Mouse (Mus musculus): ENCODE measurements around the gene Sumo2. TPM values are rescaled to one million over a fixed set of nuclear protein-coding genes. Genes with fewer than 3 reads are reported as not detected.
"Not testable (repeated sequence)": the region's sequence is repeated elsewhere in the genome, so short reads cannot be mapped to it uniquely, and the experiment has no call there.

Sumo2 gene
- polyA plus RNA-seq, 1 experiment from 2014 or later = 930 TPM

GRCm38 (mm10) chr11:115512407-115513183, 23.5 kb downstream of the Sumo2 start:
- no peak for ATAC-seq (ENCODE audit: low read depth)
- peaks cover 39% of the 10 kb centered on the region for H3K4me1 ChIP-seq (replicated peaks; ENCODE audit: control insufficient read depth, insufficient read depth, low read length)
- WGBS = 16% methylated on average over 8 of the region's 8 CpGs
- H3K9ac ChIP-seq (ENCODE audit: low read length) = peak overlapping the region; percentile 98
- peak overlapping the region; percentile 100 for H3K4me3 ChIP-seq (ENCODE audit: low read length)
- H3K27ac ChIP-seq (ENCODE audit: low read length) = peak overlapping the region; percentile 90
- peak overlapping the region; percentile 81 for H3K4me2 ChIP-seq (ENCODE audit: low read depth, low read length)
- no peaks in the 10 kb centered on the region for H3K36me3 ChIP-seq (ENCODE audit: control insufficient read depth, insufficient read depth, low read length)
- H3K27me3 ChIP-seq (ENCODE audit: control insufficient read depth, insufficient read depth, low read depth, low read length) = no peaks in the 10 kb centered on the region
- no peaks in the 10 kb centered on the region for H3K9me3 ChIP-seq (ENCODE audit: control insufficient read depth, low read length)

- no peaks in the 10 kb centered on the region for H3K36me3 ChIP-seq (ENCODE audit: control insufficient read depth, insufficient read depth, low read length)
- peak overlapping the region; percentile 90 for H3K27ac ChIP-seq (ENCODE audit: low read length)
- H3K4me2 ChIP-seq (ENCODE audit: low read depth, low read length) = peak overlapping the region; percentile 81
- peak overlapping the region; percentile 100 for H3K4me3 ChIP-seq (ENCODE audit: low read length)
- peaks cover 39% of the 10 kb centered on the region for H3K4me1 ChIP-seq (replicated peaks; ENCODE audit: control insufficient read depth, insufficient read depth, low read length)
- H3K9me3 ChIP-seq (ENCODE audit: control insufficient read depth, low read length) = no peaks in the 10 kb centered on the region
- H3K27me3 ChIP-seq (ENCODE audit: control insufficient read depth, insufficient read depth, low read depth, low read length) = no peaks in the 10 kb centered on the region
- ATAC-seq (ENCODE audit: low read depth) = no peak
- WGBS = 33% methylated on average over 3 of the region's 3 CpGs
- peak overlapping the region; percentile 98 for H3K9ac ChIP-seq (ENCODE audit: low read length)
These were observed 24.1 kb downstream of the Sumo2 start for GRCm38 (mm10) chr11:115512004-115512403.

- no peaks in the 10 kb centered on the region for H3K27me3 ChIP-seq (ENCODE audit: control insufficient read depth, insufficient read depth, low read depth, low read length)
- peak overlapping the region; percentile 100; the same call in 1 of the 2 replicates for H3K4me3 ChIP-seq (ENCODE audit: low read length)
- H3K27ac ChIP-seq (ENCODE audit: low read length) = no peak overlapping the region
- H3K36me3 ChIP-seq (ENCODE audit: control insufficient read depth, insufficient read depth, low read length) = no peaks in the 10 kb centered on the region
- peak overlapping the region; percentile 98 for H3K9ac ChIP-seq (ENCODE audit: low read length)
- peaks cover 39% of the 10 kb centered on the region for H3K4me1 ChIP-seq (replicated peaks; ENCODE audit: control insufficient read depth, insufficient read depth, low read length)
- no peaks in the 10 kb centered on the region for H3K9me3 ChIP-seq (ENCODE audit: control insufficient read depth, low read length)
- ATAC-seq (ENCODE audit: low read depth) = no peak
- 68% methylated on average over 2 of the region's 2 CpGs for WGBS
- peak overlapping the region; percentile 81 for H3K4me2 ChIP-seq (ENCODE audit: low read depth, low read length)
These were observed 25.0 kb downstream of the Sumo2 start for GRCm38 (mm10) chr11:115511121-115511520.

GRCm38 (mm10) chr11:115510507-115510888, 25.6 kb downstream of the Sumo2 start:
- no peaks in the 10 kb centered on the region for H3K36me3 ChIP-seq (ENCODE audit: control insufficient read depth, insufficient read depth, low read length)
- H3K9me3 ChIP-seq (ENCODE audit: control insufficient read depth, low read length) = no peaks in the 10 kb centered on the region
- peak overlapping the region; percentile 31 for H3K4me2 ChIP-seq (ENCODE audit: low read depth, low read length)
- ATAC-seq (ENCODE audit: low read depth) = no peak
- H3K4me3 ChIP-seq (ENCODE audit: low read length) = no peak overlapping the region
- no peak overlapping the region for H3K27ac ChIP-seq (ENCODE audit: low read length)
- H3K27me3 ChIP-seq (ENCODE audit: control insufficient read depth, insufficient read depth, low read depth, low read length) = no peaks in the 10 kb centered on the region
- peaks cover 40% of the 10 kb centered on the region for H3K4me1 ChIP-seq (replicated peaks; ENCODE audit: control insufficient read depth, insufficient read depth, low read length)
- WGBS = 32% methylated on average over 5 of the region's 5 CpGs
- H3K9ac ChIP-seq (ENCODE audit: low read length) = peak overlapping the region; percentile 39; the same call in 1 of the 2 replicates

- H3K36me3 ChIP-seq (ENCODE audit: control insufficient read depth, insufficient read depth, low read length) = no peaks in the 10 kb centered on the region
- H3K27ac ChIP-seq (ENCODE audit: low read length) = 0 out of 2 replicates have a peak overlapping the region, but pooled peaks have one; percentile 13
- peak overlapping the region; percentile 6; the same call in 1 of the 2 replicates for H3K9ac ChIP-seq (ENCODE audit: low read length)
- H3K4me3 ChIP-seq (ENCODE audit: low read length) = no peak overlapping the region
- H3K4me2 ChIP-seq (ENCODE audit: low read depth, low read length) = peak overlapping the region; percentile 31; the same call in 1 of the 2 replicates
- no peaks in the 10 kb centered on the region for H3K9me3 ChIP-seq (ENCODE audit: control insufficient read depth, low read length)
- H3K27me3 ChIP-seq (ENCODE audit: control insufficient read depth, insufficient read depth, low read depth, low read length) = no peaks in the 10 kb centered on the region
- 30% methylated on average over 6 of the region's 6 CpGs for WGBS
- peaks cover 39% of the 10 kb centered on the region for H3K4me1 ChIP-seq (replicated peaks; ENCODE audit: control insufficient read depth, insufficient read depth, low read length)
- no peak for ATAC-seq (ENCODE audit: low read depth)
These were observed 26.1 kb downstream of the Sumo2 start for GRCm38 (mm10) chr11:115509773-115510506.

GRCm38 (mm10) chr11:115508061-115508460, 28.0 kb downstream of the Sumo2 start:
- Histone ChIP-seq H3K4me1 (replicated peaks; ENCODE audit: control insufficient read depth, insufficient read depth, low read length) (peaks cover 37% of the 10 kb centered on the region), H3K9me3 (ENCODE audit: control insufficient read depth, low read length) (no peaks in the 10 kb centered on the region), H3K27me3 (ENCODE audit: control insufficient read depth, insufficient read depth, low read depth, low read length) (no peaks in the 10 kb centered on the region), H3K4me2 (ENCODE audit: low read depth, low read length) (no peak overlapping the region), H3K27ac (ENCODE audit: low read length) (no peak overlapping the region), H3K4me3 (ENCODE audit: low read length) (no peak overlapping the region), H3K9ac (ENCODE audit: low read length) (no peak overlapping the region), H3K36me3 (ENCODE audit: control insufficient read depth, insufficient read depth, low read length) (no peaks in the 10 kb centered on the region)
- WGBS = 77% methylated on average over 2 of the region's 2 CpGs
- ATAC-seq (ENCODE audit: low read depth) = no peak

GRCm38 (mm10) chr11:115506586-115506985, 29.5 kb downstream of the Sumo2 start:
- no peaks in the 10 kb centered on the region for H3K27me3 ChIP-seq (ENCODE audit: control insufficient read depth, insufficient read depth, low read depth, low read length)
- H3K4me1 ChIP-seq (replicated peaks; ENCODE audit: control insufficient read depth, insufficient read depth, low read length) = peaks cover 22% of the 10 kb centered on the region
- WGBS = 49% methylated on average over 3 of the region's 3 CpGs
- no peak overlapping the region for H3K9ac ChIP-seq (ENCODE audit: low read length)
- H3K27ac ChIP-seq (ENCODE audit: low read length) = no peak overlapping the region
- no peak overlapping the region for H3K4me2 ChIP-seq (ENCODE audit: low read depth, low read length)
- no peaks in the 10 kb centered on the region for H3K9me3 ChIP-seq (ENCODE audit: control insufficient read depth, low read length)
- H3K36me3 ChIP-seq (ENCODE audit: control insufficient read depth, insufficient read depth, low read length) = peaks cover 8% of the 10 kb centered on the region
- ATAC-seq (ENCODE audit: low read depth) = no peak
- no peak overlapping the region for H3K4me3 ChIP-seq (ENCODE audit: low read length)

- no peak for ATAC-seq (ENCODE audit: low read depth)
- Histone ChIP-seq H3K9ac (ENCODE audit: low read length) (no peak overlapping the region), H3K36me3 (ENCODE audit: control insufficient read depth, insufficient read depth, low read length) (peaks cover 29% of the 10 kb centered on the region), H3K4me1 (replicated peaks; ENCODE audit: control insufficient read depth, insufficient read depth, low read length) (0 out of 2 replicates have a peak, but pooled peaks cover 2% of the 10 kb centered on the region), H3K4me3 (ENCODE audit: low read length) (no peak overlapping the region), H3K4me2 (ENCODE audit: low read depth, low read length) (no peak overlapping the region), H3K27me3 (ENCODE audit: control insufficient read depth, insufficient read depth, low read depth, low read length) (no peaks in the 10 kb centered on the region), H3K9me3 (ENCODE audit: control insufficient read depth, low read length) (no peaks in the 10 kb centered on the region), H3K27ac (ENCODE audit: low read length) (no peak overlapping the region)
- 87% methylated on average over 6 of the region's 6 CpGs for WGBS
These were observed 33.4 kb downstream of the Sumo2 start for GRCm38 (mm10) chr11:115502636-115503035.

GRCm38 (mm10) chr11:115496559-115496958, 39.5 kb downstream of the Sumo2 start:
- 89% methylated on average over 9 of the region's 9 CpGs for WGBS
- H3K27me3 ChIP-seq (ENCODE audit: control insufficient read depth, insufficient read depth, low read depth, low read length); H3K4me3 ChIP-seq (ENCODE audit: low read length); H3K9ac ChIP-seq (ENCODE audit: low read length); H3K4me2 ChIP-seq (ENCODE audit: low read depth, low read length); ATAC-seq (ENCODE audit: low read depth); H3K9me3 ChIP-seq (ENCODE audit: control insufficient read depth, low read length); H3K4me1 ChIP-seq (replicated peaks; ENCODE audit: control insufficient read depth, insufficient read depth, low read length); H3K27ac ChIP-seq (ENCODE audit: low read length): not testable (repeated sequence)
- peaks cover 25% of the 10 kb centered on the region for H3K36me3 ChIP-seq (ENCODE audit: control insufficient read depth, insufficient read depth, low read length)
